Mouse (Mus musculus): ENCODE data around the gene Cnnm1. TPM values are rescaled to one million over a fixed set of nuclear protein-coding genes. Genes with fewer than 3 reads are reported as not detected.
A peak's percentile ranks its signal among the peaks of the same experiment; 100 is the strongest.
"Not testable (repeated sequence)": the region's sequence is repeated elsewhere in the genome, so short reads cannot be mapped to it uniquely, and the experiment has no call there.

Gene Cnnm1
- total RNA-seq, 2 experiments from 2014 or later = 0.33 to 2.5 TPM

DNA sequence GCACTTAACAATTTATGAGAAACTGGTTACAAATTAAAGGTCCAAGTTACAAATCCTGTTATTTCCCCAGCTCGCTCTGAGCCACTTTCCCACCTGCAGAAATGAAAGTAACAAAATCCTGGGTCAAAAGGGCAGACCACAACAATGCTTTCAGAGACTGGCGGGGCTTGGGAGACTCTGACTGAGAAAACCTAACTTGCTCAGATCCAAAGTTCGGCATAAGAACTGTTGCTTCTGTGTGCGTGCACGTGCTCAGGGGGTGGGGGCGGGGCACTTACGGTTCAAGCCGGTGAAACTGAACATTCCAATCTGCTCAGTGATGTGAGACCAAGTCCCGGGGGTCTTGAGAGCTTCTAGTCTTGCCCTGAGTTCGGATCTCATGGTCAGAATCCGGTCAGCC lies 62.4 kb downstream of the Cnnm1 start:
- no peak for ATAC-seq (replicated peaks; ENCODE audit: low FRiP score, low TSS enrichment, poor library complexity, severe bottlenecking)

DNA sequence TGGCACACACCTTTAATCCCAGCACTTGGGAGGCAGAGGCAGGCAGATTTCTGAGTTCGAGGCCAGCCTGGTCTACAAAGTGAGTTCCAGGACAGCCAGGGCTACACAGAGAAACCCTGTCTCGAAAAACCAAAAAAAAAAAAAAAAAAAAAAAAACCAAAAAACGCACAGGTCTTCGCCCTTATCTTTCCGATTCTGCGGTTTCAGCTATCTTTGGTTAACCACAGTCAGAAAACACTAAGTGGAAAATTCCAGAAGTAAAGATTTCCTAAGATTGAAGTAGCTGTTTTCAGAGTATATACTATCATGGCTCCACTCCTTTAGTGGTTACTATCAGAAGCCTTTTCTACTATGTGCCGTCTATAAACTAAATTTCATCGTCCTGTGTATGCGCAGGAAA lies 63.4 kb downstream of the Cnnm1 start:
- not testable (repeated sequence) for ATAC-seq (replicated peaks; ENCODE audit: low FRiP score, low TSS enrichment, poor library complexity, severe bottlenecking)

DNA sequence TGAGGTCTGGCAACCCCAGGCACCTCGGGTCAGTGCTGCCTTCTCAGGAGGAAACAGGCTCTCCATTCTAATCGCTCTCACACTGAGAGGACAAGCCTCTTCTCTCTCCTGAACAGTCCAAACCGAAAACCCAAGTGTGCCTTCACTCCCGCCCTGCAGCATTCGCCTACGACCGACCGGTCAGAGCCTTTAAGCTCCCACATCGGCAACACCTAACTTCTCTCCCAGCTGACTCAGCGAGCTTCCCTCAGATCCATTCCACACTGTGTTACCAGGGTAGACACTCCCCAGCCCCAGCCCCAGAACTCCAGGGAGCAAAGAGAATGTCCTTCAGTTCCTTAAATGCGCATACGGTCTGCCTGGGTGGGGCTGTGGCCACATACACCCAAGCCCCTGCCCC lies 65.2 kb downstream of the Cnnm1 start:
- ATAC-seq (replicated peaks; ENCODE audit: low FRiP score, low TSS enrichment, poor library complexity, severe bottlenecking) = no peak

DNA sequence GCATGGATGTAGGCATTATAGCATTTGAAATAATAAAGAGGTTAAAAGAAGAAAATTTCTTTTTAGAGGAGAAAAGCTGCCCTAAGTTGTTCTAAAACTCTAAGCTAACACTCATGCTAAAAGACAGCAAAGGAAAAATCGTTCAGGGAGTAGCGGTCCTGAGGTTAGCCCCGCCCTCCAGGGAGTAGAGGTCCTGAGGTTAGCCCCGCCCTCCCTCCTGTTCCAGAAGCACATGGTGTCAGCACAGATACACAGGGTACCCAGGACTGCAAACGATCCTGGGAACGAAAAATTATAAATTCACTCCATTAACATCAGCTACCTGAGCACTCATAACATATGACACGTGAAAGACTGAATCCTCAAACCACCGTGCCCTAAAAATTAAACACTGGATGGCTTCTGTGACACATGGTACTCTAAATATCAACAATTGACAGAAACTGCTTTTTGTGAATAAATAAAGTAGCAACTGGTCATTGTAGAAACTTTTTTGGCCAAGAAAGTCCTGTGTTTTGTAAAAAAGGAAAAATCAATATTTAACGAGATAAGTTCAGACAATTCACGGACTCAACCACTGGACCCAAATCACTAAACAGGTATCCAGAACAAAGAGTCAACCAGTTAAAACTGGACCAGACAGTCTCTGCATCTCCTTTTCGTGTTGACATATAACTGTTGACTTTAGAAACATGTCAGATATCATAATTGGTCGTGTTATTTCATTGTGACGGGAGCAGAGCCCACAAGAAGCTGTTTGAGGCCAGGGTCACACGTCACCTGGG lies 70.4 kb downstream of the Cnnm1 start:
- ATAC-seq (replicated peaks; ENCODE audit: low FRiP score, low TSS enrichment, poor library complexity, severe bottlenecking) = no peak

DNA sequence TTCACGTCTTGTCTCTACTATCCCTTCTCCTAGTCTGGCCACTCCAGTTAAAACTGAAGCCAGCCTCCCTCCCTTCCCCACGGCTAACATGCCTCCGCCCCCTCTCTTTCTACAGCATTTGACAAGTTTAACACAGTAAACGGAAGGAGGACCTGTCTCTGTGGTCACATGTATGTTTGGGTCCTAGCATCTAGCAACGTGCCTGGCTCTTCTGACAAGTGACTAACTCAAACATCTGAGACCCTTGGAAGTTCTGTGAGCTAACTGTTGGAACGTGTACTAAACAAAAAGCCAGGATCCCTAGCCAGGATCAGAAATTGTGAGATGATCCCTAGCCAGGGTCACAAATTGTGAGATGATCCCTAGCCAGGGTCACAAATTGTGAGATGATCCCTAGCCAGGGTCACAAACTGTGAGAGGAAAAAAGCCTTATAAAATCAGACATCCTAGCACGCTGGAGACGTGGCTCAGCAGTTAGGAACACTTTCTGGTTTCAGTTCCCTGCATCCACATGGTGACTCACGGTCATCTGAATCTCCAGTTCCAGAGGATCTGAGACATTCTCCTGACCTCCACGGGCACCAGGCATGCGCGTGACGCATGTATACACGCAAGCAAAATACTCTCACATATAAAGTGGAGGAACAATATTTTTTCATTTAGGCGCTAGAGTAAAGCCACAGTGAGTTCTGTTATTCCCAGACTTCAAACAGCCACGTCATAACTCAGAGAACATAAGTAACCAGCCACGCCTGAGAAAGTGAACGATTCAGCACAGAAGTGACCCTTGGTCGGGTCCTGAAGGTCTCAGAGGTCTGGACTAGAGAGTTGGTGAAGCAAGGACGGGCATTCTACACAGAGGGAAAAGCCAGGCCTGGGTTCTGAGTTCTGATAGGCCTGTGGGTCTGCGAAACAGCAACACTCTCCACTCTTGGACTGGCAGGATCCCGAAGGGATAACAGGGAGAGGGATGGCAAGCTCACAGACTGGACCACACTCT lies 71.7 kb downstream of the Cnnm1 start:
- ATAC-seq (replicated peaks; ENCODE audit: low FRiP score, low TSS enrichment, poor library complexity, severe bottlenecking) = no peak

DNA sequence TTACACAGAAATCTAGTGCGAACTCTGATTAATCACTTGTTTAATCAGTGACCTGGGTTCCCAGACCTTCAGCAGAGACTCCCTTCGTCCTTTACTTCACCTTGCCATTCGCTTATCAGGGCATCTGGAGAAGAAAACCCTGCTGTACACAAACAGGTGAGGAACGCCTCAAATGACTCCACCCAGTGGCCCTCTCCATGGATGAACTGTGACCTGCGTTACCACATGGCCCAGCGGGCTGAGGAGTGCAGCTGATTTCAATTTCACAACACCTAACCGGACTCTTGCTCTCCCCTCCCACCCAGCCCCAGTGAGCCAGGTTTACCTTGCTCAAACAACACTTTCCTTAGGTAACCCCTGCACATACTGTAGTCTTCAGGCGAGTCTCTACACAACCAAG lies 73.6 kb downstream of the Cnnm1 start:
- ATAC-seq (replicated peaks; ENCODE audit: low FRiP score, low TSS enrichment, poor library complexity, severe bottlenecking) = no peak

DNA sequence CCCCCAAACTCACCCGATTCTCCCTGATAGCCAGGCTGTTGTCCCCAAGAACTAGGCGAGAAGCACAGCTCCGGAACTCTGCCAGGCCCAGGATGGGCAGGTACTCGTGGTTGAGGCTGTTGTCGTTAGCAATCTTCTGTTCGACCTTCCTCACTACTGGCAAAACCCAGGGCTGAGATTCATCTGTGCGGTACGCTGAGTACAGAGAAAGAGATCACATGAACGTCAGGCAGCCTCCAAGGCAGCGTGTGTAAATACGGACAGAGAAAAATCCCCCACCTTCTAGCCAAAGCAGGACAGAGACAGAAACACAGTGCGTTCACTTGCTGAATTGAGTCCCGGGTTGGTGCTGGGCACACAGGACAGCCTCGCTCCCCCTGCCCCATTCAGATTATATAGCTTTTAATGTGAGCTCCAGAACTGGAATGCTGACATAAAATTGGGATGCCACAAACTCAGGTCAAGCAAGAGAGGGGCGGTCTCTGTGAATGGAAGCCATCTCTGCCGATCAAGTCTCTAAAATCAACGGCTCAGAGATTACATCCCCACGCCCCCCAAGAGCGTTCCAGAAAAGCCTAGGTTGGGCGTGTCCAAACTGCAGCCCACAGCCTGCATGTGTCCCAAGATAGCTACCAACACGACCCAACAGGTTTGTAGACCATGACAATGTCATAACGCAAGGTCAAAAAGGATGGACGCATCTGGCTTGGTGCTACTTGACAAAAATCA lies 75.6 kb downstream of the Cnnm1 start:
- no peak for ATAC-seq (replicated peaks; ENCODE audit: low FRiP score, low TSS enrichment, poor library complexity, severe bottlenecking)

DNA sequence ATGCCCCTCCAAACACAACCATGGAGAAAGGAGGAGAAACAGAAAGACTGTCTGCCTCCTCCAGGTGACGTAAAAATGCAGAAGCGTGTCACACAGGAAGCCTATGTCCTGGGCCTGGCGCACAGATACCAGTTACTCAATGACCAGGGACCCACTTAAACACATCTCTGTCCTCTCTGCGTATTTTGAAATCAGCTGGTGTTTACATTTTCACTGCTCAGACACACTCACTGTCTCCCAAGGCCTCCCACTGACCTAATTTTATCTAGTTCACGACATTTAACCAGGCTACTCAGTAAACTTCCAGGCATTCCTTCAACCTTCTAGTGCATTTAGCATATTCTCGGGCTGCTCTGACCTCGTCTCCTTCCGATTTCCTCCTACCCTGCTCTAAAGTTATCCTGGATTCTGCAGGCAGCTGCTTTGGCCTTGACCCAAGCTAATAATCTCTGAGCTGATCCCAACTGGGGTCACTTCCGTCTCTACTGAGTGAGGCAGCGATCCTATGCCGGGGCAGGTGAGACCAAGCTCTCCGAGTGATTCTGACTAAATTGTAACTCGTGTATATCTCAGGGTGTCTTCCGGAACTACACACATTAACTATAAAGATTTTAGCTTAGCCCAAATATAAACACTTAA lies 76.3 kb downstream of the Cnnm1 start:
- no peak for ATAC-seq (replicated peaks; ENCODE audit: low FRiP score, low TSS enrichment, poor library complexity, severe bottlenecking)

DNA sequence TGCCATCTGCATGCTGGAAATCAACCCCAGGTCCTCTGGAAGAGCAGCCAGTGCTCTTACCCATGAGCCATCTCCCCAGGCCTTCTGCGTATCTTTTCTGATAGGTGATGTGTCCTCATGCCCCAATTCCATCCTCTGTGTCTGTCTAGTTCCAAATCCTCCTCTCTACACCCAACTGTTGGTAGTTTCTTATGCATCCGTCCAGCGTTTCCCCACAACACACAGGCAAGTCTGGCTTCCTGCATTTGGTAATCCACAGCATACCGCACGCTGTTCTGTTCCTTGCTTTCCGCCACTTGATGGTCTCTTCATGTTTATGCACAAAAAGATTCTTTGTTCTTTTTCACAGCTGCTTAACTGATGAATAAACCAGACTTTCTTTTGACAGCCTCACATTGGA lies 77.1 kb downstream of the Cnnm1 start:
- ATAC-seq (replicated peaks; ENCODE audit: low FRiP score, low TSS enrichment, poor library complexity, severe bottlenecking) = no peak

DNA sequence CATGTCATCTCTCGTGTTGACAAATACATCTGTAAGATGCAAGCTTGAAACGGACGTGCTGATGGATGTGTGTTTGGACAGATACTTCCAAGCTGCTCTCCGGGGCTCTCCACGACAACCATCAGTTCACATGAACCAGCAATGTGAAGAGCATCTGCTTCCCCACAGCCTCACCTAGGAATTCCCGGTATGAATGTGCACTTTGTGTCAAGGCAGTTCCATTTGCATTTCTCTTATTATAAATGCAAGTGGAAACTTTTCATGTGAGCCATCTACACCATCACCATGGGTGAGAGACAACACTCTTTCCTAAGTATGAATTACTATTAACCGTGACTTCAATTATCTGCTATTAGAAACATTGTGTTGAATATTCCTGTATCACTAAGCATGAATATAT lies 77.6 kb downstream of the Cnnm1 start:
- ATAC-seq (replicated peaks; ENCODE audit: low FRiP score, low TSS enrichment, poor library complexity, severe bottlenecking) = no peak

DNA sequence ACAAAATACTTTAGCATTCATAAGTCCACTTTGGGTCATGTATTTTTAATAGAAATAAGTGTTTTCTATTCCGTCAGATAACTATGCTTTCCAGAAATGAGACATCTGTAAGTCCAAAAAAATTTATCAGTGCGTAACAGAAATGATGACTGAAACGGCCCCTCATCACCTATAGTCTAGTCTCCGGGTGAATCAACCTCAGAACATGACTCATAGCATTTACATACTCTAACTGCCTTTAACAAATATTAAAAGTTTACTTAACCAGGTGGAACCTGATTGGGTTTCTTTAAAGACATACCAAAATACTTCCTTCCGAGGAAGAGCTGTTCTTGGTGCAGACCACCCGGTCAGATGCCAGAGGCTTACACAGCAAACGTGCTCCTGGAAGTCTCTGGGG lies 78.0 kb downstream of the Cnnm1 start:
- no peak for ATAC-seq (replicated peaks; ENCODE audit: low FRiP score, low TSS enrichment, poor library complexity, severe bottlenecking)

DNA sequence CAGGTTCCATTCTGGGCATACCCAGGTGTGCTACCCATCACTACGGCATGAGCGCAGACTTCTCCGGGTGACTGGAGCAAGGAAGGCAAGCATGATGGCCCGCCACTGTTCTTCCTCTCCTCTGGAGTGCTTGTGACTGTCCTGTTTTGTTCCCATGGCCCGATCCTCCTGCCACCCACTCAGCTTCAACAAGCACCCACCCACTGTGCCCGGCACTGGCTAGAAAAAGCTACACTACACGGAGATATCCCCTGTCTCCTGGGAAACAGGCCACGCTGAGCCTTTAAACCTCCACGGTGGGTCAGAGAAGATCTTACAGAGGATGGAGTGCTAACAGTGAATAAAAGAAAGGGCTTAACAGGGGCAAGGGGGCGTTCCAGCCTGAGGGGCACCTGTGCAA lies 79.0 kb downstream of the Cnnm1 start:
- ATAC-seq (replicated peaks; ENCODE audit: low FRiP score, low TSS enrichment, poor library complexity, severe bottlenecking) = no peak

DNA sequence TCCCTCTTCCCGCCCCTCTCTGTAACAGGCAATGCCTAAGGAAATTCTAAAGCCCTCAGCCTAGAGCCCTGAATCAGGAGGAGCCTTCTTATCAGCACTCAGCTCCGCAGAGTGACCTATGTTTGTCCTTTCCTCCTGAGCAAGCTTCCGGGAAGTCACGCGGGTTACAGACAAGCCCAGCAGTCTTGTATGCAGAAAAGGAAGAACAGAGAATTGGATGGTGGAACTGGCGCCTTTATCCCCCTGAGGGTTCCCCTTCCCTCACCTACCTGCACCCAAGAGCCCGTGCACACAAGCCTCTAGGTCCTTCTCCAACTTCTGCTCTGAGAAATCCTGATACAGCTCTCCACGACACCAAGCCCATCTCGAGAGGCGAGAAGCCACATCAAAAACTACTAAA lies 80.2 kb downstream of the Cnnm1 start:
- no peak for ATAC-seq (replicated peaks; ENCODE audit: low FRiP score, low TSS enrichment, poor library complexity, severe bottlenecking)

DNA sequence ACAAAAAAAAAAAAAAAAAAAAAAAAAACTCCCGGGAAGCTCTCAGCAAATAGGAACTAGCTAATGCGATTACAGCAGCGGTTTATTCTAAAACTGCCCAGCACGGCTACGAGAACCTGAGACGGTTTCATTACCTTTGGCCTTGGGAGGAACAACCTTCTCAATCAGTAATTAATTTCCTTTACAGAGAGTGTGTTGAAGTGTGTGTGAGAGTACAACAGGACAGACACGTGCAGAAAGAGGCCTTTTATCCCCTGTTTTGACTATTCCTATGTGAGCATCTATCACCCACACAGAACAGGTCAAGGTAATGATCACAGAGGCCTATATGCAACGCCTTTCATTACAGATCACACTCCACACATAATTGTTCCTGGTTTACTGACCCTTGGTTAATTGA lies 81.1 kb downstream of the Cnnm1 start:
- ATAC-seq (replicated peaks; ENCODE audit: low FRiP score, low TSS enrichment, poor library complexity, severe bottlenecking) = no peak

DNA sequence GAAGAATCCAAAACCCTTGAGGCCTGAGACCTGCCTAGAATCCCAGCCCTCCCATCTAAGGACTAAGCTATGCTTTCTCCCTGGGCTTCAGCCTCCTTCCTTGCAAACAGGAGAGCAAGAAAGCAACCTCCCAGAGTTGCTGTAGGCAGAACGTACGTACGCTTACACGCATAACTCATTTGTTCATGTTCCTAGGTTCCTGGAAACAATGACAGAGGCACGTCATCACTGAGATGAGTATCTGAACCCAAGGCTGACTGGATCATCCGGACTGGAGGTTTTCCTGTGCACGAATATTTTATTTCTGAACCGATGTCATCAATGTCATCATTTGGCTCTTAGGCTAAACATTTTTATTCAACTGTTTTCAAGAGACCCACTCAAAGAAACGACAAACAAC lies 81.8 kb downstream of the Cnnm1 start:
- no peak for ATAC-seq (replicated peaks; ENCODE audit: low FRiP score, low TSS enrichment, poor library complexity, severe bottlenecking)

DNA sequence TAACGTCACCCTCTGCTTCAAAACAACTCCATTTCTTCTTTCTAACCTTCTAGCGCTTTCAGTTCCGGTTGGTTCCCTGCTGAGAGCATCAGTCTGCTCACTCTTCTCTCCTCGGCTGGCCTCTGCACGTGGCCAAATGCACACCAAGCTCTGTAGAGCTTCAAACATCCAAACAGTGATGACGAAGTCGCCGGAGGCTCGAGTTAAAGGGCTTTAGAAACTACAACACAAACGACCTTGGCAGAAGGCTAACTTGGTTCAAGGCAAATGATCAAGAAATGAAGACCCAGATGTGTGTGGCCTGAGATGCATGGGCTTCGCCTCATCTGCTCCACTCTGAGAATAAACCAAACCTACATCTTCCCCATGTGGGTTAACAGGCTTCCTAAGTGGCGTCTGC lies 83.3 kb downstream of the Cnnm1 start:
- ATAC-seq (replicated peaks; ENCODE audit: low FRiP score, low TSS enrichment, poor library complexity, severe bottlenecking) = no peak

DNA sequence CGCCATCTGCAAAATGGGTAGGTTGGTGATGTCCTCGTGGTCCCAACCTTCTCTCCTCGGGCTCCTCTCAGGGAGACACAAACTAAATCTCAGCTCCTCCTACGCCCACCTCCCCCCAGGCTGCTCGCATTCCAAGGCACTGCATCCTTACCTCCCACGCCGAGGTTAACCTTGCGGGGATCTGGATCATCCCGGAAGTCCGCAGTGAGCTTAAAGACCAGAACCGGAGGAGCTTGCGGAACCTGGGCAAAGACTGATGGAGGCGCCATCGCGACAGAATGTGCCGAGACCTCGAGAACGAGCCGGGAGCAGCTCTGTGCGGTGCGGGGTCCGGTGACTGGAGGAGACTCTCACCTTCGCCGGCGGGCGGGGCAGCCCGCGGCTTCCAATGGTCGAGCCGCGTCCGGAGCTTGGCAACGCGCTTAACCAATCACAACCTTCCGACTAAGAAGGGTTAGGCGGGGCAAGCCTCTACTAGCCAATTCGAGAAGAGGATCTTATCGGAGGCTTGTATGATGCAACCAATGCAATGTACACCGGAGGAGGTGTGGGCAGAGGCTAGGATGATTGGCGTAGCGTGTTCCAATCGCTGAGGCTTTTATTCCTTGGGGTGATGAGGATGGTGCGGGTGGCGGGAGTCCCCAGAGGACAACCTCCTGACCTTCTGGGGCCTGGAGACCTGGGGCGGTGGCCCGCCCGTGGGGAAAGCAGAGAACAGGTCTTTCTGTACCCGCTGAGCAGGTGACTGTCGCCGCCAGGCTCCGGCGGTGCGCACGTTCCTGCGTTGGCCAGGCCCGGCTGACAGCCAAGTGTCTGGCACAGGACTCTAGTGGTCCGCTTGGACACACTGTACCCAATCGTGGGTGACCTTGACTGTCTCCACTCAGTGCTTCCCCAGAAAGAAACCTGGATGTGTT lies 84.2 kb downstream of the Cnnm1 start, which contains the start of gene Got1:
Gene Got1 (minus strand): TSS at position 419 of the 917 bp plus-strand sequence.
- peak; percentile 98 for ATAC-seq (replicated peaks; ENCODE audit: low FRiP score, low TSS enrichment, poor library complexity, severe bottlenecking)

DNA sequence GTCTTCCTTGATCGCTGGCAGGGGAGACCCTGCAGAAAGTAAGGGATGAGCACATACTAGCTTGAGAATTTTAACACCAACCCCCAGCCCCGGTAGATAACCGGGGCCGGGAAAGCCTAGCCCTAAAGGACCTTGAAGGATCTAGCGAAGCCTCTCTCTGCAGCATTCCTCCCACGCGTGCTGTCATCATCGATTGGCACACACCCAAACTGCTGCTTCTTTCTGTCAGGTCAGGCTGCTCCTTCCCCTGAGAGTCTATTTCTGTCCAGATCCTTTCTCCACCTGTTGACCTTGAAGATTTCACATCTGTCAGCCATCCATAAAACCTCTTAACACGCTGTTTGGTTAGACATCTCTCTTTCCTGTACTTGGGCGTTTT lies 84.9 kb downstream of the Cnnm1 start:
- ATAC-seq (replicated peaks; ENCODE audit: low FRiP score, low TSS enrichment, poor library complexity, severe bottlenecking) = peak; percentile 8
